Mouse (Mus musculus) cerebellum, adult 2 months (tissue): Measurements from ENCODE around the gene Letm1. TPM values are rescaled to one million over a fixed set of nuclear protein-coding genes. Genes with fewer than 3 reads are reported as not detected.
A peak's percentile ranks its signal among the peaks of the same experiment; 100 is the strongest.

Experiments used
- DNase-seq, 2 experiments: peaks; one replicate each; pipeline ENCODE4 v3.0.0; 2021
- H3K27ac ChIP-seq: fragments of 200-500 bp; 2 replicates; pipeline ENCODE4 v1.5.1; 2012; ENCODE audit warnings: low read length, control low read depth, inconsistent platforms; ENCODE audit not compliant: insufficient read depth
- H3K27me3 ChIP-seq: fragments of 200-500 bp; 2 replicates; pipeline ENCODE4 v1.6.1; 2012; ENCODE audit warnings: inconsistent platforms, mild to moderate bottlenecking, low read length, moderate library complexity; ENCODE audit not compliant: control insufficient read depth, insufficient read depth
- H3K4me1 ChIP-seq: fragments of 200-500 bp; 2 replicates; pipeline ENCODE4 v1.6.1; 2011; ENCODE audit warnings: low read length; ENCODE audit not compliant: control insufficient read depth, insufficient read depth
- H3K4me3 ChIP-seq: fragments of 200-500 bp; replicated peaks from 2 replicates; pipeline ENCODE3; 2011; ENCODE audit warnings: mild to moderate bottlenecking, low read depth, low read length, control low read depth; ENCODE audit not compliant: insufficient read depth
- CTCF ChIP-seq: fragments of 200-500 bp; IDR thresholded peaks from 2 replicates; pipeline ENCODE4 v1.5.1; 2011; ENCODE audit warnings: low read depth, mild to moderate bottlenecking, control low read depth, low read length, moderate library complexity, borderline replicate concordance; ENCODE audit not compliant: insufficient read depth
- POLR2A ChIP-seq: fragments of 200-500 bp; IDR thresholded peaks from 2 replicates; pipeline ENCODE4 v1.6.1; 2011; ENCODE audit warnings: low read length, control low read depth, borderline replicate concordance; ENCODE audit not compliant: insufficient read depth
- WGBS: fragments of 180-500 bp; shearing (Covaris S2); methylation state at CpG from one replicate; pipeline ENCODE4 v1.1.7; 2018; 5-methylcytosine and 5-hydroxymethylcytosine counted together
- polyA plus RNA-seq: library from polyadenylated mRNA; depleted of rRNA; stranded (reverse); fragments of >200 nt; gene quantifications from 2 replicates; pipeline ENCODE4 v1.2.3, GENCODE M21; 2012

Letm1 gene
- polyA plus RNA-seq, 1 experiment = 69.9 TPM

- Histone ChIP-seq H3K4me3 (peak overlapping the region; percentile 86), H3K27ac (peak overlapping the region; percentile 62), H3K27me3 (no peaks in the 10 kb centered on the region), H3K4me1 (peaks cover 17% of the 10 kb centered on the region)
- no peak for TF ChIP-seq POLR2A
- no peak for DNase-seq
- WGBS = 2% methylated on average over 6 of the region's 6 CpGs
Observed at GRCm38 (mm10) chr5:33782999-33783390, 378 bp upstream of the Letm1 start.

GRCm38 (mm10) chr5:33781964-33782344 lies 663 bp downstream of the Letm1 start:
- no peaks in the 10 kb centered on the region for H3K27me3 ChIP-seq
- H3K4me1 ChIP-seq = peaks cover 17% of the 10 kb centered on the region
- H3K4me3 ChIP-seq = peak overlapping the region; percentile 86
- WGBS = 3% methylated on average over 11 of the region's 11 CpGs
- H3K27ac ChIP-seq = peak overlapping the region; percentile 57; the same call in 1 of the 2 replicates
- TF ChIP-seq CTCF (no peak), POLR2A (no peak)
- no peak for DNase-seq

- Histone ChIP-seq H3K4me3 (no peak overlapping the region), H3K27ac (no peak overlapping the region), H3K4me1 (peaks cover 10% of the 10 kb centered on the region), H3K27me3 (no peaks in the 10 kb centered on the region)
- DNase-seq = no peak
- TF ChIP-seq CTCF = no peak
- TF ChIP-seq POLR2A = no peak
Observed at GRCm38 (mm10) chr5:33777195-33777594, 5.4 kb downstream of the Letm1 start.

- H3K27me3 ChIP-seq = no peaks in the 10 kb centered on the region; the same call in 1 of the 2 replicates
- 93% methylated on average over 8 of the region's 8 CpGs for WGBS
- TF ChIP-seq CTCF = no peak
- TF ChIP-seq POLR2A = no peak
Observed at GRCm38 (mm10) chr5:33743481-33743880, 39.1 kb downstream of the Letm1 start.

GRCm38 (mm10) chr5:33740548-33740947 lies 42.1 kb downstream of the Letm1 start:
- no peak for TF ChIP-seq POLR2A
- no peak for TF ChIP-seq CTCF
- no peak overlapping the region for H3K27ac ChIP-seq
- H3K4me1 ChIP-seq = no peaks in the 10 kb centered on the region
- H3K27me3 ChIP-seq = no peaks in the 10 kb centered on the region; the same call in 1 of the 2 replicates
- no peak overlapping the region for H3K4me3 ChIP-seq
- WGBS = 94% methylated on average over 4 of the region's 4 CpGs
- DNase-seq = no peak

More at GRCm38 (mm10) chr5:33743481-33743880, 39.1 kb downstream of the Letm1 start:
- H3K4me1 ChIP-seq = no peaks in the 10 kb centered on the region
- no peak for DNase-seq
- H3K27ac ChIP-seq = no peak overlapping the region
- no peak overlapping the region for H3K4me3 ChIP-seq

- Histone ChIP-seq H3K27ac (no peak overlapping the region), H3K27me3 (no peaks in the 10 kb centered on the region; the same call in 1 of the 2 replicates), H3K4me1 (no peaks in the 10 kb centered on the region), H3K4me3 (no peak overlapping the region)
- no peak for TF ChIP-seq POLR2A
- TF ChIP-seq CTCF = no peak
- DNase-seq = no peak
Observed at GRCm38 (mm10) chr5:33738341-33738740, 44.3 kb downstream of the Letm1 start.

- peak; percentile 45 to 63 for DNase-seq
- Histone ChIP-seq H3K4me1 (no peaks in the 10 kb centered on the region), H3K27me3 (no peaks in the 10 kb centered on the region; the same call in 1 of the 2 replicates), H3K4me3 (no peak overlapping the region), H3K27ac (no peak overlapping the region)
- 14% methylated on average over 7 of the region's 7 CpGs for WGBS
- TF ChIP-seq CTCF (peak; percentile 81), POLR2A (no peak)
Observed at GRCm38 (mm10) chr5:33737903-33738321, 44.7 kb downstream of the Letm1 start.

- no peak overlapping the region for H3K27ac ChIP-seq
- no peaks in the 10 kb centered on the region for H3K4me1 ChIP-seq
- H3K4me3 ChIP-seq = no peak overlapping the region
- no peaks in the 10 kb centered on the region for H3K27me3 ChIP-seq
- 73% methylated on average over 9 of the region's 9 CpGs for WGBS
- DNase-seq = no peak
- TF ChIP-seq CTCF (no peak), POLR2A (no peak)
Observed at GRCm38 (mm10) chr5:33736230-33736629, 46.4 kb downstream of the Letm1 start.
